Mouse (Mus musculus) layer of hippocampus, adult 8-10 months (tissue): ENCODE data around the gene Meiob. TPM values are rescaled to one million over a fixed set of nuclear protein-coding genes. Genes with fewer than 3 reads are reported as not detected.

Source experiments
- DNase-seq, 2 experiments: peaks; one replicate each; pipeline ENCODE4 v3.0.0; 2022; ENCODE audit warnings: low spot score in 2 of 2
- total RNA-seq, 4 experiments: library from RNA; stranded (reverse); gene quantifications; 2 replicates each; pipeline ENCODE4 v1.2.4; 2022

Meiob gene
- total RNA-seq = not detected

DNA sequence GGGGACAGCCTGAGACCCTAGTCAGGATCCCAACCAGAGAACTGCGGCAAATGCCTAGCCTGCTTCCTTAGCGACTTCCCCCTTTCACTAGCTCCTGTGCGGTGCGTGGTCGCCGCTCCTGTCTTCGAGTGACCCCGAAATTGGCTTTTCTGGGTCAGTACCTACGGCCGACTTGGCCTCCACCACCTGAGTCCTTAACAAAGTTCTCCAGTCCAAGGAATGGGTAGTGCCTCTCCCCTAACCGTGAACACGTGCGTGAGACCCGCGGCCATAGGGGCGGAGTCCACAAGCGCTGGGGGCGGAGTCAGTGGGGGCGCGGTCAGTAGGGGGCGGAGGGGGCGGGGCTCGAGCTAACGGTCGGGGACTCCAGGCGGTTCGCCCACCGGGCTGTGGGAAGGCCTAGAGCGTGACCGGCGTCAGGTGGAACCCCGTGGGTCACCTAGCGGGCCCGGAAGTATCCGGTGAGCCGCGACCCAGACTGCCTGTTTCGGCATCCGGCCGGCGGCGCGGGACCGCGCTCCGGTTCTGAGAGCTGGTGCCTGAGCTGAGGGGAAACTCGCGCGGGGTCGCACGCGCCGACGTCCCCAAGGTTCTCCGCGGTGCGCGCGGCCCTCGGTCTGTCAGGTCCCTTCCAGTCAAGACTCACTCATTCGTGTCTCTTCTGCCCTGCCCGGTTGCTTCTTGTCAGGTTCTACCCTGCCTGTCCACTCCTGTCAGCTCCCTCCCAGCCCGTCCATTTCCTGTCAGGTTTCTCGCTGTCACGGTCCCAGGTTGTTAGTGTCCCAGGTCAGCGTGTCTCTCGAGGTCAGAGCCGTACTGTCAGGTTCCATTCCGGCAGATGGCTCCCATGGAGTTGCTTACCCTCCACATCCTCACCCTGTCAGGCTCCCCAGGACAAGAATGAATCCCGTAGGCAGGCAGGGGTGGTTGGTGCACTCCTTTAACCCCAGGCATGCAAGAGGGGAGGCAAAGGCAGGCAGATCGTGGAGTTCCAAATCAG, at the start of gene Meiob:
Meiob (plus strand) TSS at position 338 of the 1,000 bp plus-strand sequence.
- peak in 1 of 2 experiments; percentile 2 for DNase-seq

DNA sequence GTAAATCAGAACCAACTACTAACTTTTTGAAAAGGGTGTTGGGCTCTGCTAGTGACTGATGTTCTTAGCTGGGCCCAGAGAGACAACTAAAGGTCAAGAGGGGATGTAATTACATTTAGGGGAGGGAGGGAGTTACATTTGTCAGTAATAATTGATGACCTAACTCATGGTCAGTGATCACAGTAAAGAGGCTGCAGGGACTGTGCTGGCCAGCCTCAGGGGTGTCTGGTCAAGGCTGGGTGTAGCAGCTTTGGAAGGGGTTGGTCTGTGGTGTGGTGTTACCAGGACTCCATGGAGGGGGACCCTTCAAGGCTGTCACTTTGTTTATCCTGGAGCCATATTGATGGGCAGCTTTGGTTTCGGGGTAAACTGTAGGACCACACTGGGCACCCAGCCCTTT, 46.7 kb upstream of the Meiob start:
- no peak for DNase-seq

DNA sequence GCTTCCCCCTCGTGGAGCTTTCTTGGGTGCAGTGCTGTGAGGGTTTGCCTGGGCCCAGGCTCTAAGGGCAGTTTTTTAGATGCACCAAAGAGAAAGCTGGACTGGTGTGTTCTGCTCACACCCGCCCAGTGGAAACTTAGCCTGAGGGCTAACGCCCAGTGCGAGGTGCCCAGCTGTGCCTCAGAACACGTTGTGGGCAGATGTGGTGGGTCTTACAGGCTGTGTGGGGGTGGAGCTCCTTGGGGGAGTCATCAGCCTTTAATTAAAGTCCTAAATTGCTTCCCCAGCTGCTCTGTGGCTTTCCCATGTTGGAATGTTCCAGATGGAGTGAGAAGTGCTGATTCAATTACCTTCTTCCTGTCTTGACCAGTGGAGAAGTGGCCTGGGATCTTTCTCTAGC, 43.0 kb upstream of the Meiob start:
- DNase-seq = no peak

DNA sequence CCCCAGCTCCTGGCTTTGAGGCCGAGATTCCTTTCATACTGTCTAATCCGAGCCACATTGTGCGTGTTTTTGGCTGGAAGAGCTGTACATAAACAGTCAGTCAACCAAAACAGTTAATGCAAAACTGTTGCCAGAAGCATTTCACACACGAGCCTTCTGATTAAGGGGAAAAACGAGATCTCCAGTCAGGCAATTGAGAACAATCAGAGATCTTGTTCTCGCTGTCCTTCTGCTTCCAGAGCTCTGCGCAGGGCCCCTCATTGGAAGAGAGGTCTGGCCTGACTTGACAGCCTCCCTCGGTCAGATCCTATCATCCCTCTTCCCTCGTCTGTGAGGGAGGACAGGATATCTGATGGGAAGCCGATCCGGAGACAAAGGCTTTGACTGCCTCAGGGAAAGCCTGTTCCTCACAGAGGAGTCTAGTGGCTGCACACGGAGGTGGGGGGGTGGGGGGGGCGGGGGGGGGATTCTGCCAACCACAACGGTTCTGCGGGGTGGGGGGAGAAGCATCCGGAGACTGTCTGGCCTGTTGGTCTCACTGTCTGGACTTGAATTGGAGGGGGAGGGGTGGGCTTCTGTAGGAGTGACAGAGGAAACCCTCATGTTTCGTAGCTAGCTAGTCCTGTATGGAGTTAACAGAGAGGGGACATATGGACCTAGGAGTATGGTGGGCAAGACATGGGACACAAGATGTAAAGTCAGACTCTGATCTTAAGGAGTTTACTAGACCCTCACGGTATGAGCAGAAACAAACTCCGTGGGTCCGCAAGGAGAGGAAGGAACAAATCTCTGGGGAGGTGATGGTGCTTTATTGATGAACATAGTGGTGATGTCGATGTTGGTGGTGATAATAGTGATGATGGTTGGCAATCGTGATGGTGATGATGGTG, 38.8 kb upstream of the Meiob start:
- no peak for DNase-seq

DNA sequence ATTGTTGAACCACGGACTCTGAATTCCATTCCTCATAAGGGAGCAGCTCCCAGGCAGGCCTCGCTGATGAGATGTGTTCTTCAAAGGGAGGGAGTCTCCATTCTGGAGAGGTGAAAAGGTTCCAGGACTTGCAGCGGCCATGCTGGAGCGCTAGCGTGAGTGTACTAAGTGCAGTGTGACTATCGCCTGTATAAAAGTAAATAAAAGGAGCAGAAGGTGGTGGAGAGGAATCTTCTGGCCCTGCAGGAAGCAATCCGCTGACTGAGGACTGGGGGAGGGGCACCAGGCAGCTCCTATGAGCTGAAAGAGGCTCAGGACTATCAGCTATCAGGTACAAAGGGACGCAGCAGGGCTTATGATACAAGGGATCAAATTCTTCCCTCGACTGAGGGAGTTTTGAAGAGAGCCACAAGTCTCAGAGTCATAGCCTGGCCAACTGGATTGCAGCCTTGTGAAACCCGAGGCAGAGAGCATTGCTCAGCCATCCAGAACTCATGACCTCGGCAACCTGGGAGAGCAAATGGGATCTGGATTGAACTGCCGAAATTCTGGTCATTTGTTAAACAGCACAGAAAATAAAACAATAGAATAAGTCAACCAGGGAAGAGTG, 37.7 kb upstream of the Meiob start:
- no peak for DNase-seq

DNA sequence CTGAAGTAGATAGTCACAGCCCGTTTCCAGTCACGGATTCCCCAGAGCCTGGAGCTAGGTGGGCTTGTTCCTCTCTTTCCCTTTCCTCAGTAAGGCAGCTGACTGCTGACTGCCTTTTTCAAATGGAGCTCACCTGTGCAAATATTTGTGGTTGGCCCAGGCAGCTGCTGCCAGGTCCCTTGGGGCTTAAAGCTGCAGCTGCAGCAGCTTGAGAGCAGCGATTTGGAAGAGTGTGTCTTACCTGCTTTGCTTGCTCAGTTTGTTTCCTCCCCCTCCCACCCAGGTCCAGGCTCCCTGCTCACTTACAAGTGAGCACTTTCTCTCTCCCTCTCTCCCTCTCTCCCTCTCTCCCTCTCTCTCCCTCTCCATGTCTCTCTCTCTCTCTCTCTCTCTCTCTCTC, 34.9 kb upstream of the Meiob start:
- DNase-seq = no peak

DNA sequence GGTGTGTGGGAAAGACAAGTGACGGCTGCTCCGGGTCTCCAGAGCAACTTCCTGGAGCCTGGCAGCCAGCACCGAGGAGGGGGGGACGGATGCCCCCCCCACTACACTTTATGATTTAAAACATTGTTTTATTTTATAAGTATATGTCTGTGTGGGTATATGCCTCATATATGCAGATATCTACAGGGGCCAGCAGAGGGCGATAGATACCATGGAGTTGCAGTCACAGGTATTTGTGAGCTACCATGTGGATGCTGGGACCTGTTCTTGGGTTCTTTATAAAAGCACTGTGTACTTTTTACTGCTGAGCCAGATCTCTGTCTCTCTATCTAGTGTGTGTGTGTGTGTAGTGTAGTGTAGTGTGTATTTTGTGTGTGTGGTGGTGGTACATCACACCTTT, 30.8 kb upstream of the Meiob start:
- DNase-seq = no peak

DNA sequence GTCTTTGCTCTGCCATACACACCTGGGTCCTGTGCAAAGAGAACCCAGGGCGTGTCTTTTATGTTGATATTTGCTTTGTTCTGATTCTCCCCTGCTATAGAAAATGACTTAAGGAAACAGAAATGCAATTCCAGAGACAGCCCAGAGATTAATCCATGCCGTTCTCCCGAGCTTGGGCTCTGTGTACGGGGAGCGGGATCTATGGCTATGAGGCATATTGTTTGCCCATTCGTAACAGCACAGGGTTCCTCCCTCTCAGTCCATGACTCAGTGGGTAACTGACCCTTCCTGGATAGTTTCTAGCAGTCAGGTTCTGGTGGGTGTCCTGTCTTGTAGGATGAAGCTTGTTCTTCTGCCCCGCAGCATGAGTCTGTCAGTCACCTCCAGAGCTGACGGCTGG, 28.9 kb upstream of the Meiob start:
- DNase-seq = no peak

DNA sequence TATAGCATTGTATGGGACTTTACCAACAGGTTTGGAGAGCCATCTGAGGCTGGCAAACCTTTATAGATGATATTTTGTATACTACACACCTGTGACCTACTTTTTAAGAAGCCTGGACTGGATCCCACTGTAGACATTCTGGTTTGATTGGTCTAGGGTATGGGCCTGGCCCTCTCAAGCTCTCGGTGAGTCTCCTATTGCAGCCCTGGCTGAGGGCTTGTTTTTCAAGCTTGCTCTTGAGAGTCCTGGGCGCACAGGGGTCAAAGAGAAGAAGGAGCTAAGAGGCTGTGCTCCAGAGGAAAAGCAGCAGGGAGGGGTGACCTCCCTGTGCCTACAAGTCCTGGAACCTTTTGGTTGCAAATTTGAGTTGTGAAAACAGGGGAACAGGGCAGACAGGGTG, 27.0 kb upstream of the Meiob start:
- no peak for DNase-seq

DNA sequence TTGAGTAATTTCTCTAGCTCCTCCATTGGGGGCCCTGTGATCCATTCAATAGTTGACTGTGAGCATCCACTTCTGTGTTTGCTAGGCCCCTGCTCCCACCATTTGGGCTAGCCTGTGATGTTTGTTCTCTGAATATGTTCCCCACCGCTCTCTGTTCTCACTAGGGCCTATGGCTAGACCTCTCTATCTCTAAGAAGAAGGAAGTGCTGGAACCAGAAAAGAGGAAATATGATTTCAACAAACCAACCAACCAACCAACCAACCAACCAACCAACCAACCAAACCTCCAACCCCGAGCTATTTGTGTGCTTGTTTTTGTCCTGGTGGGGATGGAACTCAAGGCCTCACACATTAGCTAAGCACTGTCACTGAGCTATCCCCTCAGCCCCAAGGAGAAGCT, 23.3 kb upstream of the Meiob start:
- no peak for DNase-seq

DNA sequence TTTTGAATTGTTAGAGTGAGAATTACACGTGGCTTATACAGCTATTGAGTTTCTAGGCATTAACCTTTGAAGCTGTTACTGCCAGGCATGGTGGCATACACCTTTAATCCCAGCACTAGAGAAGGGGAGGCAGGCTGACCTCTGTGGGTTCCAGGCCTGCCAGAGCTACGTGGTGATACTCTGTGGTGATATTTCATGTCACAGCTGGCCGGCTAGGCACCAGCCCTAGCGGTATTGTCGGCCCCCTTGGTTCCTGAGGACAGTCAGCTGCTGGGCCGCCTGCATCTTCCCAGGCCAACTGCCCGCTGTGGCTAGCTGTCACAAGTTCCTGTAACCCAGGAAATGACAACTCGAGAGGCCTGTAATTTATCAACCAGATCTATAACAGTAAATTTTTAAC, 11.9 kb upstream of the Meiob start:
- DNase-seq = no peak

DNA sequence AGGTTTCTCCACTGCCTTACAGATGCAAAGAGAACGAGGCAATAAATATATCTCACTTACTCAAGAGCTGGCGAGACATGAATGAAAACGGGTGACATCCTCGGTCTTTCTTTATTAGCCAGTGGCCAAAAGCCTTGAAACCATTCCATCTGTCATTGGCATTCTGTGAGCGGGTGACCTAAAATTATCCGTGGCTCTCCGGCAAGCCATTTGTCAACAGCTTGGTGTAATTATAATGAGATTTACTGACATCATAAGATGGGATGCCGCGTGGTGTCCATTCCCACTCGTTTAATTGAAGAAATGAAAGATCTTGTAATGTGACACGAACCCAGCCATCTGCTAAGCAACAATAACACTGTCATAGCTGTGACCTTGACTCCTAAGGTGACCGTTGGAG, 9.3 kb upstream of the Meiob start:
- DNase-seq = no peak

DNA sequence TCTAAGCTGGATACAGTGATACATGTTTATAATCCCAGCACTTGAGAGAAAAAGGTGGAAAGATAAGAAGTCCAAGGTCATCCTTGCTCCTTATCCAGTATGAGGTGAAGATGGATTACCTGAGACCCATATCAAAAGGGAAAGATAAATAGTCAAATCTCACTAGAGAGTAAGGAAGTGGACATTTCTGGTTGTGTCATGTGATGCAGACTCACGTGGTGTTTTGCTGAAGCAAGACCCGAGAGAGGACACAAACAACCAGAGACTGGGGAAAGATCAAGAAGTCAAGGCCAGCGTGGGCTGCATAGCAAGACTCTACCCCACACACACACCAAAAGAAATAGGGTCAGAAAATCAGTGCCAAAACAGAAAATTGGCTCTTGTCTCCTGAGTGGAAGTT, 7.1 kb upstream of the Meiob start:
- DNase-seq = no peak

DNA sequence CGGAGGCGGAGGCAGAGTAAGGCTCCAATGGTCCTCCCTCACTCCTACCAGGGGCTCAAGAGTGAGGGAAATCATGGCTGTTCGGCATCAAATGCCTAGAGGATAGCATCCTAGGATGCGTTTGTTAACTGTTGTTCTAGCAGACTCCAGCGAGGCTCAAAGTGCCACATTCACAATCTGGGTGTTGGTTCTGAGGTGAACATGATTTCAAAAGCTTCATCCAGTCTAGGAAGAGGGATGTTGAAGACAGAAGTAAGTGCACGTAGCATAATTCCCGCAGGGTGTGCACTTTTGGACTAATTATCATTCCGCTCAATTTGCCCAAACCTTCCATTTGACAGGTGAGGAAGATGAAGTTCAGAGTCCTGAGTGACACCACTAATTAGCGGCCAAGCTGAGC, 5.9 kb upstream of the Meiob start:
- no peak for DNase-seq

DNA sequence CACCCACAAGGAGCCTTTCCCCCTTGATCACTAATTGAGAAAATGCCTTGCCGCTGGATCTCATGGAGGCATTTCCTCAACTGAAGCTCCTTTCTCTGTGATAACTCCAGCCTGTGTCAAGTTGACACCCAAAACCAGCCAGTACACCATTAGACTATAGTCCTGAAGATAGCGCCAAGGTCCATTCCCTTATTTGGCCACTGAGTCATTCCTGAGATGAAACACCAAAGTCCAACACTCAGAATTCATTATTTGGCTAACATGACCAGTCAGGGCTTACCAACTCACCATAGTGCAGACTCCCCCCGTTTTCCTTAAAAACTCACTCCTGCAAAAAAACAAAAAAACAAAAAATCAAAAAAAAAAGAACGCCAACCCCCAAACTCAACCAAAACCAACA, 4.6 kb upstream of the Meiob start:
- no peak for DNase-seq

DNA sequence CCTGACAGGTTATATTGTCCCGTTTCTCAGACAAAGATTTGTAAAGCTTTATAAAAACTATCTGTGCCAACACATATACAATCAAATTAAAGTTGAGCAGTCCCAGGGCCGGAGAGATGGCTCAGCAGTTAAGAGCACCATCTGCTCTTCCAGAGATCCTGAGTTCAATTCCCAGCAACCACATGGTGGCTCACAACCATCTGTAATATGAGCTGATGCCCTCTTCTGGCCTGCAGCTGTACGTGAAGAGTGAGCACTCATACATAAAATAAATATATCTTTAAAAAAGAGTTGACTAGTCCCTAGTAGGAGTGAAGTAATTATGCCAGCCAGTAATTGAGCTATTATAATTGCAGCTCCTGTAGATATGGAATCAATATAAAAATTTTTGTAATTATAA, 3.6 kb upstream of the Meiob start:
- no peak for DNase-seq

DNA sequence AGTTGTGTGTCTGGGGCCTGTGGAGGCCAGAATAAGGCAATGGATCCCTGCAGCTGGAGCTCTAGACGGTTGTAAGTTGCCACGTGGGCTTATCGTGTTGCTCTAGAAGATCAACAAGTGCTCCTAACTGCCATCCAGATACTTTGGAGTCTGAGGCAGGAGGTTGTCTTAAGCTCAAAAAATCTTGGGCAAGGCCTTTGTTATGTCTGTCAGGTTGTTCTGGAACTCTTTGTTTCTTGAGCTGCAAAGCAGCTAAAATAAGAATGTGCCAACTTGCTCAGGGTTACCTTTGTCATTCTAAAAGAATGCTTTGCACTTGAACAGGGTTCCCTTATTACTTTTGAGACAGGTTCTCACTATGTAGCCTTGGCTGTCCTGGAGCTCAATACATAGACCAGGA, 7.1 kb downstream of the Meiob start:
- DNase-seq = no peak

DNA sequence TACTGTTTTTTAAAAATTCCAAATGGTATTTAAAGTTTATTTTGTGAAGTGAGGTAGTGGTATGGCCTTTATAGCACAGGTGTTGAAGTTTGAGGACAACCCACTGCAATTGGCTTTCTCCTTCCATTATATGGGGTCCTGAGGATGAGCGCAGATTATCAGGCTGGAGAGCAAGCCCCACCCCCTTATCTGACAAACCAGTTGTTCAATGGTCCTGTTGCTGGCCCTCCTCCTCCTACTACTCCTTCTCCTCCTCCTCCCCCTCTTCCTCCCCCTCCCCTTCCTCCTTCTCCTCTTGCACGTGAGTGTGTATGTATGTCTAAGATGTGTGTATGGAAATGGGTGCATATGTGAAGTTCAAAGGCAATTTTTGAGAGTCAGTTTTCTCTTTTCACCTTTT, 8.1 kb downstream of the Meiob start:
- no peak for DNase-seq

DNA sequence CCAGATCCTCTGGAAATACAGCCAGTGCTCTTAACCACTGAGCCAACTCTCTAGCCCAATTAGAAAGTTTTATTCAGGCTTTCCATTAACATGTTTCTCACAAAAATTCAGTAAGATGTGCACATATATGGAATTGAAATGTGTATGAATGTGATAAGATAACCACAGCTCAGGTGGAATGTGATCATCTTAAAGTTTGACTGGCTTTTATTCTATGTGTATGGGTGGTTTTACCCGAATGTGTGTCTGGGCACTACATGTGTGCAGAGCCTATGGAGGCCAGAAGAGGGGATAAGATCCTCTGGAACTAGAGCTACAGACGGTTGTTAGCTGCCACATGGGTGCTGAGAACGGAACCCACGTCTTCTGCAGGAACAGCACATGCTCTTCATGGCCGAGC, 11.2 kb downstream of the Meiob start:
- DNase-seq = no peak

DNA sequence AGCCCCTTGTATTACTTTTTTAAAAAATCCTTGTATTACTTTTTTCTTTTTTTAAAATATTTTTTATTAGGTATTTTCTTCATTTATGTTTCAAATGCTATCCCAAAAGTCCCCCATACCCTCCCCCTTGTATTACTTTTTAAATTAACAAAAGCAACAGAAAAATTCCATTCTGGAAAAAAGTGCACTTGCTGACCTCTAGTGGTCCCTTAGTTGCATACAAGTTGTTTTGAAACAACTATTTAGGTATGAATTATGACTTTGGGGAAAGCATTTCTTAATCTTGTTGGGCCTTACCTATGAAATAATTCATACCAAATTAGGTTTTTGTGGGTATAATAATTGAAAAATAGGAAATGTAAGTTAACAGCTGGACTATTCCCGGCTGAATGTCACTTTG, 13.4 kb downstream of the Meiob start:
- DNase-seq = no peak

DNA sequence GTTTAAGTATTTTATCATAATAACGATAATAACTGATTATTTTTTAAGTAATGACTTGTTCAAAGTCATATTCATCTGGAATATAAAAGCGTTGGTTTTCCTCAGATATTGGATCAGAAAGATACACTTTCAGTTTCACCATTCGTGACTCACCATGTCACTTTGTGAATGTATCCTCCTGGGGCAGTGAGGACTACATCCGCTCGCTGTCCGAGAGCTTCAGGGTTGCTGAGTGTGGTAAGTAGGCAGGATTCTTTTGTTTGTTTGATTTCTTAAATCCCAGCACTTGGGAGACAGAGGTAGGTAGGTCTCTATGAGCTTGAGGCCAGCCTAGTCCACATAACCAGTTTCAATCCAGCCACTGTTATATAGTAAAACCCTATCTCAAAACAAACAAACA, 14.1 kb downstream of the Meiob start:
- no peak for DNase-seq

DNA sequence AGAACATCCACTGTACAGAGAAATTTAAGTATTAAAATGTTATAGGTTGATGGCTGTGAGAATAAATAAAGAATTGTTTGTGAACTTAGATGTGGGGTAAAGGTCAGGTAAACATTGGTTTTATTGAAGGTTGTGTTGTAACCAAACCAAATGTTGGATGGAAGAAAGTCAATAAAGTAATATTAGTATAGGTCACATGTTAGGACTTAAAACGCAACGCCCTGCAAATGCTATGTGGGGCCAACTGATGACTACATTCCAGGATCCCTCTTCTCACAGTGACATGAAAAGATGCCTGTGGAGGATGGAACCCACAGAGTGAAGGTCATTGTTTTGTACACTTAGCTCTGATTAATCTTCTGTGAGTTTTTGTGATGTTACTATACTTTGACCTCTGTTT, 15.4 kb downstream of the Meiob start:
- DNase-seq = no peak
